ENCODE assay signal across 8 mouse cellular contexts in genomic region chr5:110363822-110364545, GRCm38 (mm10). TPM values are rescaled to one million over a fixed set of nuclear protein-coding genes. Genes with fewer than 3 reads are reported as not detected.
A peak's percentile ranks its signal among the peaks of the same experiment; 100 is the strongest.
DNase-seq lines count a peak whose midpoint lies in the region; ATAC-seq lines count a peak whose summit lies in the region.

No protein-coding gene starts in this region.

- WGBS in liver, embryonic 11.5 days, result 48% methylated on average over 11 of the region's 11 CpGs
- WGBS in forebrain, embryonic 10.5 days, result 36% methylated on average over 11 of the region's 11 CpGs
- WGBS in intestine, embryonic 16.5 days, result 47% methylated on average over 11 of the region's 11 CpGs
- 29% methylated on average over 11 of the region's 11 CpGs for WGBS in neural tube, embryonic 13.5 days

- peaks cover 2% of the 10 kb centered on the region; the same call in 1 of the 2 replicates for H3K36me3 ChIP-seq in liver, embryonic 11.5 days (ENCODE audit: control insufficient read depth, insufficient read depth, low read length)
- H3K36me3 ChIP-seq in forebrain, embryonic 10.5 days (replicated peaks), result peaks cover 64% of the 10 kb centered on the region
- H3K36me3 ChIP-seq in intestine, embryonic 16.5 days (ENCODE audit: control insufficient read depth, insufficient read depth, low read length), result no peaks in the 10 kb centered on the region
- peaks cover 39% of the 10 kb centered on the region for H3K36me3 ChIP-seq in neural tube, embryonic 13.5 days

- H3K9ac ChIP-seq in liver, embryonic 11.5 days (ENCODE audit: low read depth, low read length), result no peak overlapping the region
- H3K9ac ChIP-seq in intestine, embryonic 16.5 days (ENCODE audit: low read depth, low read length), result peak overlapping the region; percentile 74
- peak overlapping the region; percentile 69; the same call in 1 of the 2 replicates for H3K9ac ChIP-seq in neural tube, embryonic 13.5 days

- no peak for ATAC-seq in liver, embryonic 11.5 days (replicated peaks; ENCODE audit: low FRiP score)
- ATAC-seq in intestine, embryonic 16.5 days, result peak; percentile 10
- ATAC-seq in neural tube, embryonic 13.5 days (ENCODE audit: low read depth), result peak; percentile 52; the same call in 1 of the 2 replicates

- no peak overlapping the region for H3K27ac ChIP-seq in liver, embryonic 11.5 days (ENCODE audit: low read depth, low read length)
- H3K27ac ChIP-seq in forebrain, embryonic 10.5 days, result peak overlapping the region; percentile 77
- H3K27ac ChIP-seq in intestine, embryonic 16.5 days (ENCODE audit: low read length), result peak overlapping the region; percentile 58
- H3K27ac ChIP-seq in neural tube, embryonic 13.5 days (replicated peaks), result peak overlapping the region; percentile 54

- H3K4me3 ChIP-seq in liver, embryonic 11.5 days (ENCODE audit: low read depth, low read length), result peak overlapping the region; percentile 55
- peak overlapping the region; percentile 61 for H3K4me3 ChIP-seq in forebrain, embryonic 10.5 days
- H3K4me3 ChIP-seq in intestine, embryonic 16.5 days (ENCODE audit: low read length), result peak overlapping the region; percentile 60
- H3K4me3 ChIP-seq in neural tube, embryonic 13.5 days, result peak overlapping the region; percentile 44

- H3K4me2 ChIP-seq in liver, embryonic 11.5 days, result peak overlapping the region; percentile 87
- H3K4me2 ChIP-seq in intestine, embryonic 16.5 days (ENCODE audit: low read depth, low read length), result peak overlapping the region; percentile 98
- H3K4me2 ChIP-seq in neural tube, embryonic 13.5 days, result peak overlapping the region; percentile 80

- DNase-seq in liver, embryonic 11.5 days (ENCODE audit: low spot score), result no peak
- no peak for DNase-seq in liver
- no peak for DNase-seq in forebrain, embryonic 10.5 days (ENCODE audit: extremely low spot score, low spot score)
- no peak for DNase-seq in left cerebral cortex, adult 11 months (ENCODE audit: low spot score)
- no peak for DNase-seq in urinary bladder, postnatal 36 days (ENCODE audit: low spot score in 2 of 2)
- no peak for DNase-seq in Muller cell, postnatal 12 days (ENCODE audit: inconsistent ontology term)

- H3K9me3 ChIP-seq in liver, embryonic 11.5 days (ENCODE audit: control insufficient read depth, low read length), result no peaks in the 10 kb centered on the region
- H3K9me3 ChIP-seq in forebrain, embryonic 10.5 days, result no peaks in the 10 kb centered on the region
- no peaks in the 10 kb centered on the region for H3K9me3 ChIP-seq in intestine, embryonic 16.5 days (ENCODE audit: control insufficient read depth, low read length)
- H3K9me3 ChIP-seq in neural tube, embryonic 13.5 days, result no peaks in the 10 kb centered on the region

- peaks cover 4% of the 10 kb centered on the region for H3K4me1 ChIP-seq in liver, embryonic 11.5 days (replicated peaks; ENCODE audit: control insufficient read depth, insufficient read depth, low read length)
- H3K4me1 ChIP-seq in forebrain, embryonic 10.5 days, result peaks cover 20% of the 10 kb centered on the region
- peaks cover 4% of the 10 kb centered on the region; the same call in 1 of the 2 replicates for H3K4me1 ChIP-seq in intestine, embryonic 16.5 days (ENCODE audit: control insufficient read depth, insufficient read depth, low read length)
- peaks cover 16% of the 10 kb centered on the region for H3K4me1 ChIP-seq in neural tube, embryonic 13.5 days (replicated peaks)

- H3K27me3 ChIP-seq in liver, embryonic 11.5 days (replicated peaks; ENCODE audit: control insufficient read depth, insufficient read depth, low read length), result peaks cover 4% of the 10 kb centered on the region
- peaks cover 42% of the 10 kb centered on the region for H3K27me3 ChIP-seq in forebrain, embryonic 10.5 days (ENCODE audit: poor library complexity, severe bottlenecking)
- H3K27me3 ChIP-seq in intestine, embryonic 16.5 days (replicated peaks; ENCODE audit: control insufficient read depth, insufficient read depth, low read length), result no peaks in the 10 kb centered on the region
- H3K27me3 ChIP-seq in neural tube, embryonic 13.5 days, result no peaks in the 10 kb centered on the region

RNA-seq across cellular contexts. Expression of gene Lrcol1, which starts 19.5 kb away (rescaled TPM):
- not detected in 2 replicates for polyA plus RNA-seq in liver, embryonic 11.5 days (2014; fragmentation: Nextera tagmentation; extraction: Ambion mirVana)
- not detected in 2 replicates for polyA plus RNA-seq in forebrain, embryonic 10.5 days (2016; fragmentation: Nextera tagmentation; extraction: Ambion mirVana)
- polyA plus RNA-seq in intestine, embryonic 16.5 days (2015; fragmentation: Nextera tagmentation; extraction: Ambion mirVana), result not detected in 2 replicates
- not detected in 2 replicates for polyA plus RNA-seq in neural tube, embryonic 13.5 days (2015; fragmentation: Nextera tagmentation; extraction: Ambion mirVana)

RNA-seq across cellular contexts. Expression of gene P2rx2, which starts 21.0 kb away (rescaled TPM):
- 0.14 and 0.29 TPM in 2 replicates for polyA plus RNA-seq in liver, embryonic 11.5 days (2014; fragmentation: Nextera tagmentation; extraction: Ambion mirVana)
- polyA plus RNA-seq in forebrain, embryonic 10.5 days (2016; fragmentation: Nextera tagmentation; extraction: Ambion mirVana), result 0.49 and 0.74 TPM in 2 replicates
- polyA plus RNA-seq in intestine, embryonic 16.5 days (2015; fragmentation: Nextera tagmentation; extraction: Ambion mirVana), result 1.2 and 1.4 TPM in 2 replicates
- polyA plus RNA-seq in neural tube, embryonic 13.5 days (2015; fragmentation: Nextera tagmentation; extraction: Ambion mirVana), result 5.8 and 6.0 TPM in 2 replicates
